Mouse (Mus musculus): ENCODE results near the gene Nubpl. TPM values are rescaled to one million over a fixed set of nuclear protein-coding genes. Genes with fewer than 3 reads are reported as not detected.
"Not testable (repeated sequence)": the region's sequence is repeated elsewhere in the genome, so short reads cannot be mapped to it uniquely, and the experiment has no call there.

Gene Nubpl
- polyA plus RNA-seq, 1 experiment = 20.3 TPM

DNA sequence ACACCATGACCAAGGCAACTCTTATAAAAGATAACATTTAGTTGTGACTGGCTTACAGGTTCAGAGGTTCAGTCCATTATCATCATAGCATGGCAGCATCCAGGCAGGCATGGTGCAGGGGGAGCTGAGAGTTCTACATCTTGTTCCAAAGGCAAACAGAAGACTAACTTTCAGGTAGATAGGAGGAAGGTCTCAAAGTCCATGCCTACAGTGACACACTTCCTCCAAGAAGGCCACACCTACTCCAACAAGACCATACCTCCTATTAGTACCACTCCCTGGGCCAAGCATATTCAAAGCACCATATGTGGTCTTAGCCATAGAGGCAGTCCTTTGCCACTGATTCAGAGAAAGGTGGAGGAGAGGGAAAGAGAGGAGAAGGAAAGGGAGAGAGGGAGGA, 113.6 kb downstream of the Nubpl start:
- H3K27me3 ChIP-seq (ENCODE audit: control insufficient read depth, insufficient read depth, low read length, poor library complexity, severe bottlenecking) = no peaks in the 10 kb centered on the region
- no peak overlapping the region for H3K9ac ChIP-seq (ENCODE audit: low read depth, poor library complexity, severe bottlenecking)
- no peak overlapping the region for H3K27ac ChIP-seq (ENCODE audit: insufficient read depth, low read length)
- no peaks in the 10 kb centered on the region for H3K9me3 ChIP-seq (replicated peaks; ENCODE audit: control insufficient read depth, insufficient read depth, low read length, poor library complexity, severe bottlenecking)
- TF ChIP-seq EP300 (IDR thresholded peaks at IDR 0.05; ENCODE audit: insufficient read depth, low read depth, low read length) (no peak), POLR2A (IDR thresholded peaks at IDR 0.05; ENCODE audit: insufficient read depth, low read length) (no peak), CTCF (IDR thresholded peaks at IDR 0.05; ENCODE audit: low read depth, low read length) (no peak)
- no peaks in the 10 kb centered on the region for H3K36me3 ChIP-seq (ENCODE audit: control insufficient read depth, insufficient read depth, low read length, poor library complexity, severe bottlenecking)
- no peak overlapping the region for H3K4me3 ChIP-seq (ENCODE audit: low read depth, low read length)
- H3K4me1 ChIP-seq (ENCODE audit: control insufficient read depth, insufficient read depth, low read length) = no peaks in the 10 kb centered on the region

- TF ChIP-seq POLR2A (IDR thresholded peaks at IDR 0.05; ENCODE audit: insufficient read depth, low read length) (no peak), EP300 (IDR thresholded peaks at IDR 0.05; ENCODE audit: insufficient read depth, low read depth, low read length) (no peak), CTCF (IDR thresholded peaks at IDR 0.05; ENCODE audit: low read depth, low read length) (no peak)
- Histone ChIP-seq H3K9me3 (replicated peaks; ENCODE audit: control insufficient read depth, insufficient read depth, low read length, poor library complexity, severe bottlenecking) (no peaks in the 10 kb centered on the region), H3K36me3 (ENCODE audit: control insufficient read depth, insufficient read depth, low read length, poor library complexity, severe bottlenecking) (no peaks in the 10 kb centered on the region), H3K9ac (ENCODE audit: low read depth, poor library complexity, severe bottlenecking) (no peak overlapping the region), H3K27ac (ENCODE audit: insufficient read depth, low read length) (no peak overlapping the region), H3K27me3 (ENCODE audit: control insufficient read depth, insufficient read depth, low read length, poor library complexity, severe bottlenecking) (no peaks in the 10 kb centered on the region), H3K4me1 (ENCODE audit: control insufficient read depth, insufficient read depth, low read length) (no peaks in the 10 kb centered on the region), H3K4me3 (ENCODE audit: low read depth, low read length) (no peak overlapping the region)
Measured at GRCm38 (mm10) chr12:52214837-52215236, 117.3 kb downstream of the Nubpl start.

GRCm38 (mm10) chr12:52224954-52225353, 127.4 kb downstream of the Nubpl start:
- H3K27ac ChIP-seq (ENCODE audit: insufficient read depth, low read length) = no peak overlapping the region
- no peak overlapping the region for H3K4me3 ChIP-seq (ENCODE audit: low read depth, low read length)
- H3K36me3 ChIP-seq (ENCODE audit: control insufficient read depth, insufficient read depth, low read length, poor library complexity, severe bottlenecking) = no peaks in the 10 kb centered on the region
- no peak overlapping the region for H3K9ac ChIP-seq (ENCODE audit: low read depth, poor library complexity, severe bottlenecking)
- TF ChIP-seq POLR2A (IDR thresholded peaks at IDR 0.05; ENCODE audit: insufficient read depth, low read length) = no peak
- no peak for TF ChIP-seq CTCF (IDR thresholded peaks at IDR 0.05; ENCODE audit: low read depth, low read length)
- no peak for TF ChIP-seq EP300 (IDR thresholded peaks at IDR 0.05; ENCODE audit: insufficient read depth, low read depth, low read length)
- no peaks in the 10 kb centered on the region for H3K4me1 ChIP-seq (ENCODE audit: control insufficient read depth, insufficient read depth, low read length)
- no peaks in the 10 kb centered on the region for H3K9me3 ChIP-seq (replicated peaks; ENCODE audit: control insufficient read depth, insufficient read depth, low read length, poor library complexity, severe bottlenecking)
- no peaks in the 10 kb centered on the region for H3K27me3 ChIP-seq (ENCODE audit: control insufficient read depth, insufficient read depth, low read length, poor library complexity, severe bottlenecking)

DNA sequence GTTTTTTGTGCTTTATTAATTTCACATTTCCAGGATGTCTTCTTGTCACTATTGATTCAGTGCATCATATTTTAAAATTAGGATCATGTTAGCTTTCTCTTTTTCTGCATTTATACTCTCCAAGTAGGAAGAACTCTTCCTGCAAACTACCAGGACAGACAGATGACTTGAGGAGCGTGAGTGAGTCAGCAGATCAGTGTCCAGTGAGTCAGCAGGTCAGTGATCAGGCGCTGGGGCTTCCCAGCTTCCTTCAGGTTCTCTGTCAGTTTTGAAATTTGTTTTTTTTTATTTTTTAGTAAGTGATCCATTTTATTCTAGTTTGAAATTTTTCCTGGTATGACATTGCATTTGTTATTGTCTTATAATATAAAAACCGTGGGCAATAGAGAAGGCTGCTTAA, 131.2 kb downstream of the Nubpl start:
- Histone ChIP-seq H3K27me3 (ENCODE audit: control insufficient read depth, insufficient read depth, low read length, poor library complexity, severe bottlenecking) (no peaks in the 10 kb centered on the region), H3K9me3 (replicated peaks; ENCODE audit: control insufficient read depth, insufficient read depth, low read length, poor library complexity, severe bottlenecking) (no peaks in the 10 kb centered on the region), H3K27ac (ENCODE audit: insufficient read depth, low read length) (no peak overlapping the region), H3K9ac (ENCODE audit: low read depth, poor library complexity, severe bottlenecking) (no peak overlapping the region), H3K36me3 (ENCODE audit: control insufficient read depth, insufficient read depth, low read length, poor library complexity, severe bottlenecking) (no peaks in the 10 kb centered on the region), H3K4me1 (ENCODE audit: control insufficient read depth, insufficient read depth, low read length) (no peaks in the 10 kb centered on the region), H3K4me3 (ENCODE audit: low read depth, low read length) (no peak overlapping the region)
- no peak for TF ChIP-seq POLR2A (IDR thresholded peaks at IDR 0.05; ENCODE audit: insufficient read depth, low read length)
- no peak for TF ChIP-seq EP300 (IDR thresholded peaks at IDR 0.05; ENCODE audit: insufficient read depth, low read depth, low read length)
- TF ChIP-seq CTCF (IDR thresholded peaks at IDR 0.05; ENCODE audit: low read depth, low read length) = no peak

GRCm38 (mm10) chr12:52231929-52232328, 134.4 kb downstream of the Nubpl start:
- not testable (repeated sequence) for H3K36me3 ChIP-seq (ENCODE audit: control insufficient read depth, insufficient read depth, low read length, poor library complexity, severe bottlenecking); H3K9ac ChIP-seq (ENCODE audit: low read depth, poor library complexity, severe bottlenecking); H3K9me3 ChIP-seq (replicated peaks; ENCODE audit: control insufficient read depth, insufficient read depth, low read length, poor library complexity, severe bottlenecking); H3K27me3 ChIP-seq (ENCODE audit: control insufficient read depth, insufficient read depth, low read length, poor library complexity, severe bottlenecking); H3K4me1 ChIP-seq (ENCODE audit: control insufficient read depth, insufficient read depth, low read length); H3K4me3 ChIP-seq (ENCODE audit: low read depth, low read length); H3K27ac ChIP-seq (ENCODE audit: insufficient read depth, low read length)

GRCm38 (mm10) chr12:52242712-52243111, 145.2 kb downstream of the Nubpl start:
- H3K9me3 ChIP-seq (replicated peaks; ENCODE audit: control insufficient read depth, insufficient read depth, low read length, poor library complexity, severe bottlenecking) = 0 out of 2 replicates have a peak, but pooled peaks cover 2% of the 10 kb centered on the region
- H3K4me1 ChIP-seq (ENCODE audit: control insufficient read depth, insufficient read depth, low read length) = peaks cover 2% of the 10 kb centered on the region
- TF ChIP-seq CTCF (IDR thresholded peaks at IDR 0.05; ENCODE audit: low read depth, low read length) (no peak), POLR2A (IDR thresholded peaks at IDR 0.05; ENCODE audit: insufficient read depth, low read length) (no peak), EP300 (IDR thresholded peaks at IDR 0.05; ENCODE audit: insufficient read depth, low read depth, low read length) (no peak)
- H3K4me3 ChIP-seq (ENCODE audit: low read depth, low read length) = no peak overlapping the region
- H3K36me3 ChIP-seq (ENCODE audit: control insufficient read depth, insufficient read depth, low read length, poor library complexity, severe bottlenecking) = no peaks in the 10 kb centered on the region
- H3K27ac ChIP-seq (ENCODE audit: insufficient read depth, low read length) = no peak overlapping the region
- no peaks in the 10 kb centered on the region for H3K27me3 ChIP-seq (ENCODE audit: control insufficient read depth, insufficient read depth, low read length, poor library complexity, severe bottlenecking)
- H3K9ac ChIP-seq (ENCODE audit: low read depth, poor library complexity, severe bottlenecking) = no peak overlapping the region

Measured in ES-Bruce4 (cell line).